Mouse (Mus musculus) erythroblast, embryonic 14.5 days (primary cell): ENCODE results near the gene Fancg.

Source experiments
- GATA1 ChIP-seq: IDR thresholded peaks from 2 replicates; pipeline ENCODE4 v1.6.1; 2012; ENCODE audit warnings: low read length, inconsistent platforms, mixed read lengths
- TAL1 ChIP-seq: IDR thresholded peaks from 3 replicates; pipeline ENCODE4 v1.6.1; 2012; ENCODE audit warnings: low read length, inconsistent platforms, mixed read lengths

- TF ChIP-seq TAL1 = no peak
- TF ChIP-seq GATA1 = no peak
Measured at GRCm38 (mm10) chr4:43047231-43047630, 36.9 kb upstream of the Fancg start.
